9 mouse cellular contexts compared by ENCODE assay signal in genomic region chr10:19848928-19849770, GRCm38 (mm10). TPM values are rescaled to one million over a fixed set of nuclear protein-coding genes. Genes with fewer than 3 reads are reported as not detected.
DNase-seq lines count a peak whose midpoint lies in the region; ATAC-seq and TF ChIP-seq lines count a peak whose summit lies in the region.
"Had no signal": no experiment of that assay in that cellular context is flagged by ENCODE, and none has a peak within 500 bp of the region (broad histone marks: within the 10 kb centered on the region; RNA-seq: fewer than 3 reads in every experiment).

No protein-coding gene starts in this region.

- DNase-seq in heart, embryonic 10.5 days (ENCODE audit: low spot score), result no peak
- DNase-seq in heart, adult 9 months (ENCODE audit: low spot score in 2 of 2), result no peak
- no peak for DNase-seq in limb, embryonic 14.5 days (ENCODE audit: low spot score)
- DNase-seq in stomach, postnatal 0 days (ENCODE audit: low spot score), result peak; percentile 20
- no peak for DNase-seq in frontal cortex, postnatal 25 days (ENCODE audit: low spot score in 2 of 2)
- no peak for DNase-seq in frontal cortex, adult 2 months (ENCODE audit: extremely low spot score in 1 of 2, low spot score in 1 of 2)

- H3K27me3 ChIP-seq in heart, embryonic 10.5 days (ENCODE audit: insufficient read depth, poor library complexity, severe bottlenecking), result peaks cover 72% of the 10 kb centered on the region
- H3K27me3 ChIP-seq in ES-Bruce4 (ENCODE audit: control insufficient read depth, insufficient read depth, low read length, poor library complexity, severe bottlenecking), result peaks cover 15% of the 10 kb centered on the region
- peaks cover 49% of the 10 kb centered on the region for H3K27me3 ChIP-seq in embryonic facial prominence, embryonic 15.5 days
- peaks cover 44% of the 10 kb centered on the region for H3K27me3 ChIP-seq in limb, embryonic 14.5 days (ENCODE audit: control insufficient read depth, insufficient read depth, low read length)
- H3K27me3 ChIP-seq in stomach, postnatal 0 days (ENCODE audit: control insufficient read depth, insufficient read depth, low read length), result peaks cover 16% of the 10 kb centered on the region; the same call in 1 of the 2 replicates

- H3K4me2 ChIP-seq in embryonic facial prominence, embryonic 15.5 days (replicated peaks), result peak overlapping the region; percentile 100
- peak overlapping the region; percentile 99 for H3K4me2 ChIP-seq in limb, embryonic 14.5 days (replicated peaks; ENCODE audit: low read depth, low read length, severe bottlenecking)
- peak overlapping the region; percentile 95 for H3K4me2 ChIP-seq in stomach, postnatal 0 days (replicated peaks; ENCODE audit: low read depth)

- no peak for TF ChIP-seq CTCF in ES-Bruce4 (IDR thresholded peaks at IDR 0.05; ENCODE audit: low read depth, low read length)
- no peak for TF ChIP-seq CTCF in stomach, postnatal 0 days (IDR thresholded peaks at IDR 0.05; ENCODE audit: low read depth)

- 3% methylated on average over 44 of the region's 44 CpGs for WGBS in heart, embryonic 10.5 days
- 5% methylated on average over 44 of the region's 44 CpGs for WGBS in embryonic facial prominence, embryonic 15.5 days
- WGBS in limb, embryonic 14.5 days, result 4% methylated on average over 44 of the region's 44 CpGs
- 8% methylated on average over 44 of the region's 44 CpGs for WGBS in stomach, postnatal 0 days

- H3K36me3 ChIP-seq in heart, embryonic 10.5 days, result no peaks in the 10 kb centered on the region
- H3K36me3 ChIP-seq in ES-Bruce4 (ENCODE audit: control insufficient read depth, insufficient read depth, low read length, poor library complexity, severe bottlenecking), result no peaks in the 10 kb centered on the region
- H3K36me3 ChIP-seq in embryonic facial prominence, embryonic 15.5 days, result no peaks in the 10 kb centered on the region
- H3K36me3 ChIP-seq in limb, embryonic 14.5 days (ENCODE audit: control insufficient read depth, insufficient read depth, low read length), result no peaks in the 10 kb centered on the region
- H3K36me3 ChIP-seq in stomach, postnatal 0 days (ENCODE audit: control insufficient read depth, insufficient read depth, low read length), result no peaks in the 10 kb centered on the region

- peak overlapping the region; percentile 56; the same call in 1 of the 2 replicates for H3K27ac ChIP-seq in heart, embryonic 10.5 days
- no peak overlapping the region for H3K27ac ChIP-seq in ES-Bruce4 (ENCODE audit: insufficient read depth, low read length)
- H3K27ac ChIP-seq in embryonic facial prominence, embryonic 15.5 days (replicated peaks), result no peak overlapping the region
- no peak overlapping the region for H3K27ac ChIP-seq in limb, embryonic 14.5 days (replicated peaks; ENCODE audit: low read depth, low read length)
- no peak overlapping the region for H3K27ac ChIP-seq in stomach, postnatal 0 days (replicated peaks)

- peak overlapping the region; percentile 75 for H3K4me3 ChIP-seq in heart, embryonic 10.5 days
- H3K4me3 ChIP-seq in ES-Bruce4 (ENCODE audit: low read depth, low read length), result peak overlapping the region; percentile 76
- H3K4me3 ChIP-seq in embryonic facial prominence, embryonic 15.5 days (replicated peaks), result peak overlapping the region; percentile 56
- peak overlapping the region; percentile 56 for H3K4me3 ChIP-seq in limb, embryonic 14.5 days (replicated peaks; ENCODE audit: low read length)
- H3K4me3 ChIP-seq in stomach, postnatal 0 days (ENCODE audit: low read depth, low read length), result peak overlapping the region; percentile 51

- no peak for TF ChIP-seq EP300 in ES-Bruce4 (IDR thresholded peaks at IDR 0.05; ENCODE audit: insufficient read depth, low read depth, low read length)
- no peak for TF ChIP-seq EP300 in stomach, postnatal 0 days (optimal IDR thresholded peaks at IDR 0.05)

- H3K9ac ChIP-seq in ES-Bruce4 (ENCODE audit: low read depth, poor library complexity, severe bottlenecking), result peak overlapping the region; percentile 4; the same call in 1 of the 2 replicates
- H3K9ac ChIP-seq in embryonic facial prominence, embryonic 15.5 days, result no peak overlapping the region
- peak overlapping the region; percentile 43; the same call in 1 of the 2 replicates for H3K9ac ChIP-seq in limb, embryonic 14.5 days (ENCODE audit: low read depth, low read length, severe bottlenecking)
- no peak overlapping the region for H3K9ac ChIP-seq in stomach, postnatal 0 days (ENCODE audit: low read length)

- H3K9me3 ChIP-seq in heart, embryonic 10.5 days, result no peaks in the 10 kb centered on the region
- H3K9me3 ChIP-seq in ES-Bruce4 (replicated peaks; ENCODE audit: control insufficient read depth, insufficient read depth, low read length, poor library complexity, severe bottlenecking), result no peaks in the 10 kb centered on the region
- H3K9me3 ChIP-seq in embryonic facial prominence, embryonic 15.5 days (replicated peaks), result no peaks in the 10 kb centered on the region
- H3K9me3 ChIP-seq in limb, embryonic 14.5 days (ENCODE audit: control insufficient read depth, low read length), result no peaks in the 10 kb centered on the region
- no peaks in the 10 kb centered on the region for H3K9me3 ChIP-seq in stomach, postnatal 0 days (ENCODE audit: control insufficient read depth, low read length)

- ATAC-seq in embryonic facial prominence, embryonic 15.5 days (ENCODE audit: insufficient number of reproducible peaks, low FRiP score, low TSS enrichment, low read depth), result no peak
- no peak for ATAC-seq in limb, embryonic 14.5 days (ENCODE audit: low FRiP score, low read depth)
- ATAC-seq in stomach, postnatal 0 days (ENCODE audit: low FRiP score, low TSS enrichment), result no peak; the same call in 1 of the 2 replicates
- ATAC-seq: Patski had no signal

- peaks cover 33% of the 10 kb centered on the region for H3K4me1 ChIP-seq in heart, embryonic 10.5 days
- H3K4me1 ChIP-seq in ES-Bruce4 (ENCODE audit: control insufficient read depth, insufficient read depth, low read length), result no peaks in the 10 kb centered on the region
- H3K4me1 ChIP-seq in embryonic facial prominence, embryonic 15.5 days, result peaks cover 30% of the 10 kb centered on the region
- H3K4me1 ChIP-seq in limb, embryonic 14.5 days (ENCODE audit: control insufficient read depth, insufficient read depth, low read length), result 0 out of 2 replicates have a peak, but pooled peaks cover 9% of the 10 kb centered on the region
- H3K4me1 ChIP-seq in stomach, postnatal 0 days (replicated peaks; ENCODE audit: control insufficient read depth, insufficient read depth), result peaks cover 14% of the 10 kb centered on the region; the same call in 1 of the 2 replicates

- no peak for TF ChIP-seq POLR2A in ES-Bruce4 (IDR thresholded peaks at IDR 0.05; ENCODE audit: insufficient read depth, low read length)
- no peak for TF ChIP-seq POLR2A in limb, embryonic 14.5 days (IDR thresholded peaks at IDR 0.05; ENCODE audit: borderline replicate concordance, extremely low read depth, insufficient read depth, insufficient read length)

RNA-seq across cellular contexts. Expression of gene Slc35d3, which starts 2.1 kb away (rescaled TPM):
- polyA plus RNA-seq in heart, embryonic 10.5 days (2016; fragmentation: Nextera tagmentation; extraction: Ambion mirVana), result 2.9 and 3.4 TPM in 2 replicates
- polyA plus RNA-seq in ES-Bruce4 (2011; ENCODE audit: insufficient read depth, insufficient read length, low read depth, missing spikeins), result not detected in 2 replicates
- 0.96 and 1.0 TPM in 2 replicates for polyA plus RNA-seq in embryonic facial prominence, embryonic 15.5 days (2015; fragmentation: Nextera tagmentation; extraction: Ambion mirVana)
- polyA plus RNA-seq in limb, embryonic 14.5 days (2012; rRNA removed), result 2.3 and 2.5 TPM in 2 replicates
- polyA plus RNA-seq in limb, embryonic 14.5 days (2014; fragmentation: Nextera tagmentation; extraction: Ambion mirVana), result 1.4 and 1.6 TPM in 2 replicates
- polyA plus RNA-seq in stomach, postnatal 0 days (2015; fragmentation: Nextera tagmentation; extraction: Ambion mirVana), result 0.24 and 0.25 TPM in 2 replicates
- 7.5 and 8.9 TPM in 2 replicates for polyA plus RNA-seq in frontal cortex, adult 2 months (2012; rRNA removed)
- polyA plus RNA-seq: Patski had no signal

RNA-seq across cellular contexts. Expression of gene Pex7, which starts 58.3 kb away (rescaled TPM):
- polyA plus RNA-seq in heart, embryonic 10.5 days (2016; fragmentation: Nextera tagmentation; extraction: Ambion mirVana), result 31.6 and 41.5 TPM in 2 replicates
- 32.4 and 36.7 TPM in 2 replicates for polyA plus RNA-seq in ES-Bruce4 (2011; ENCODE audit: insufficient read depth, insufficient read length, low read depth, missing spikeins)
- 30.3 TPM in 2 replicates for polyA plus RNA-seq in embryonic facial prominence, embryonic 15.5 days (2015; fragmentation: Nextera tagmentation; extraction: Ambion mirVana)
- polyA plus RNA-seq in limb, embryonic 14.5 days (2012; rRNA removed), result 19.2 and 19.7 TPM in 2 replicates
- polyA plus RNA-seq in limb, embryonic 14.5 days (2014; fragmentation: Nextera tagmentation; extraction: Ambion mirVana), result 26.4 and 31.5 TPM in 2 replicates
- polyA plus RNA-seq in stomach, postnatal 0 days (2015; fragmentation: Nextera tagmentation; extraction: Ambion mirVana), result 56.0 and 60.8 TPM in 2 replicates
- 31.8 and 36.1 TPM in 2 replicates for polyA plus RNA-seq in frontal cortex, adult 2 months (2012; rRNA removed)

Comparison
In these comparisons a context has a peak if more than half of its experiments do, and no peak if none do; other contexts are left out.
1. H3K9ac ChIP-seq: peak in ES-Bruce4 (single experiment) and limb, embryonic 14.5 days (single experiment); none in embryonic facial prominence, embryonic 15.5 days (single experiment) and stomach, postnatal 0 days (single experiment).
2. Peak in every context shown above with its lines, with median percentiles within 50 percentile points of each other: H3K4me3 ChIP-seq and H3K4me2 ChIP-seq.